Mouse (Mus musculus) liver, adult 2 months (tissue): ENCODE data around the gene Aldh6a1. TPM values are rescaled to one million over a fixed set of nuclear protein-coding genes. Genes with fewer than 3 reads are reported as not detected.
A peak's percentile ranks its signal among the peaks of the same experiment; 100 is the strongest.

Source experiments
- DNase-seq: peaks from one replicate; pipeline ENCODE4 v3.0.0-alpha.2; 2011; ENCODE audit warnings: low read depth, low spot score; ENCODE audit errors: extremely low read depth
- H3K27ac ChIP-seq: fragments of 200-500 bp; replicated peaks from 2 replicates; pipeline ENCODE4 v1.5.1; 2012; ENCODE audit warnings: low read depth, mild to moderate bottlenecking, control low read depth, inconsistent platforms, low read length; ENCODE audit not compliant: insufficient read depth
- H3K27me3 ChIP-seq: fragments of 200-500 bp; 2 replicates; pipeline ENCODE4 v1.6.1; 2012; ENCODE audit warnings: mild to moderate bottlenecking, moderate library complexity, low read length, inconsistent platforms; ENCODE audit not compliant: control insufficient read depth, insufficient read depth
- H3K36me3 ChIP-seq: fragments of 200-500 bp; 2 replicates; pipeline ENCODE4 v1.6.1; 2012; ENCODE audit warnings: low read length, inconsistent platforms; ENCODE audit not compliant: control insufficient read depth, insufficient read depth
- H3K4me1 ChIP-seq: fragments of 200-500 bp; 2 replicates; pipeline ENCODE4 v1.6.1; 2011; ENCODE audit warnings: low read length; ENCODE audit not compliant: control insufficient read depth, insufficient read depth
- H3K4me3 ChIP-seq: fragments of 200-500 bp; 2 replicates; pipeline ENCODE4 v1.5.1; 2011; ENCODE audit warnings: low read depth, mild to moderate bottlenecking, control low read depth, low read length, moderate library complexity; ENCODE audit not compliant: insufficient read depth
- H3K79me2 ChIP-seq: fragments of 200-500 bp; 2 replicates; pipeline ENCODE4 v1.6.1; 2012; ENCODE audit warnings: inconsistent platforms, mild to moderate bottlenecking, low read length, moderate library complexity; ENCODE audit not compliant: control insufficient read depth, insufficient read depth
- H3K9ac ChIP-seq: fragments of 200-500 bp; 2 replicates; pipeline ENCODE4 v1.6.1; 2012; ENCODE audit warnings: low read depth, mild to moderate bottlenecking, control low read depth, inconsistent platforms, low read length
- CTCF ChIP-seq: fragments of 200-500 bp; IDR thresholded peaks from 2 replicates; pipeline ENCODE4 v1.5.1; 2011; ENCODE audit warnings: low read depth, low read length, control low read depth
- POLR2A ChIP-seq: fragments of 200-500 bp; IDR thresholded peaks from 2 replicates; pipeline ENCODE4 v1.6.1; 2011; ENCODE audit warnings: low read length, control low read depth; ENCODE audit not compliant: insufficient read depth; ENCODE audit errors: extremely low read depth
- WGBS: fragments of 180-500 bp; shearing (Covaris S2); methylation state at CpG from one replicate; pipeline ENCODE4 v1.1.7; 2018; 5-methylcytosine and 5-hydroxymethylcytosine counted together
- polyA plus RNA-seq: library from polyadenylated mRNA; depleted of rRNA; stranded (reverse); fragments of >200 nt; gene quantifications from 2 replicates; pipeline ENCODE4 v1.2.3, GENCODE M21; 2012
- total RNA-seq: library from RNA; depleted of rRNA; stranded (reverse); fragments of >200 nt; gene quantifications from 2 replicates; pipeline ENCODE4 v1.2.3, GENCODE M21; 2014

The Aldh6a1 gene
- total and polyA plus RNA-seq, 2 experiments: 104 to 370 TPM

DNA sequence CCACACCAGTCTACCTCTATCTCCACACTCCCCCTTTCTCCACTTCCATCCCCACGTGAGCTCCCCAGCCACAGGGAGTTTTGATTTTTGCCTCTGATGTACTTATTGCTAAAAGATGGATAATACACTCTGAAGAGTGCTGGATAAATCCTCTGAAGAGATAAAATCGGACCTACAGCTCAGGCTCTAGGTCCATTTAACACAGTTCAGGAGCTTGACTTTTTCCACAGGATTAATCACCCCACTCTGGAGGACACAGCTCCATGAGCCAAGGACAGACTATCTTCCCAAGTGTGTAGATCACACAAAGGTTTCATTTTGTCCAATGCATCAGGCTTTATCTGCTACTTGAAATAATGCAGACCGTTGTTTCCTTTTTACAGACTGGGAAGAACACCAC lies 50.7 kb downstream of the Aldh6a1 start:
- DNase-seq: no peak
- H3K27ac ChIP-seq: peak overlapping the region; percentile 100

DNA sequence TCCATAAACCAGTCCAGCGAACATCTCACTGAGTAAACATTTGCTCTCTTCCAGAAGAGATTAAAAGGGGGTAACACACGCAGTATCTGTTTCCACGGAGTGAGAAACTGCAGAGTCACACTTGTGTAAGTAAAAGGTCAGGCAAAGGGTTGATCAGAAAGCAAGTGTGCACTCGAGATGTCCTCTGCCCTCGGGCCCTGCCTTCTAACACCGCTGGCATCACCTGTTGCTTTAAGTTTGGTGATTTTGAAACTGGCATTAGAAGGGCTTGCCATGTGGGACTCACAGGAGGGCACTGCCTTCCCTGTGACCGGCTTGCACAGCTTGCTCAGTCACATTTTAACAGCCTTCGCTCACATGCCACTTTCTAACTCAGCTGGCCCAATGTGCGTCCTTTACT lies 51.1 kb downstream of the Aldh6a1 start:
- TF ChIP-seq POLR2A (peak; percentile 26; the same call in 1 of the 2 replicates), CTCF (no peak)
- Histone ChIP-seq H3K36me3 (peaks cover 20% of the 10 kb centered on the region; the same call in 1 of the 2 replicates), H3K27me3 (no peaks in the 10 kb centered on the region), H3K4me1 (peaks cover 16% of the 10 kb centered on the region), H3K27ac (peak overlapping the region; percentile 100), H3K79me2 (peaks cover 3% of the 10 kb centered on the region; the same call in 1 of the 2 replicates), H3K4me3 (peak overlapping the region; percentile 77), H3K9ac (peak overlapping the region; percentile 93)
- WGBS: 18% methylated on average over 9 of the region's 9 CpGs
- peak; percentile 95 for DNase-seq

More for the DNA sequence above, 50.7 kb downstream of the Aldh6a1 start:
- H3K27me3 ChIP-seq: no peaks in the 10 kb centered on the region
- WGBS: 18% methylated on average over 3 of the region's 3 CpGs
- TF ChIP-seq CTCF: no peak
- peaks cover 16% of the 10 kb centered on the region for H3K4me1 ChIP-seq
- H3K4me3 ChIP-seq: peak overlapping the region; percentile 77
- peaks cover 19% of the 10 kb centered on the region; the same call in 1 of the 2 replicates for H3K36me3 ChIP-seq
- peaks cover 3% of the 10 kb centered on the region; the same call in 1 of the 2 replicates for H3K79me2 ChIP-seq
- peak overlapping the region; percentile 93 for H3K9ac ChIP-seq

DNA sequence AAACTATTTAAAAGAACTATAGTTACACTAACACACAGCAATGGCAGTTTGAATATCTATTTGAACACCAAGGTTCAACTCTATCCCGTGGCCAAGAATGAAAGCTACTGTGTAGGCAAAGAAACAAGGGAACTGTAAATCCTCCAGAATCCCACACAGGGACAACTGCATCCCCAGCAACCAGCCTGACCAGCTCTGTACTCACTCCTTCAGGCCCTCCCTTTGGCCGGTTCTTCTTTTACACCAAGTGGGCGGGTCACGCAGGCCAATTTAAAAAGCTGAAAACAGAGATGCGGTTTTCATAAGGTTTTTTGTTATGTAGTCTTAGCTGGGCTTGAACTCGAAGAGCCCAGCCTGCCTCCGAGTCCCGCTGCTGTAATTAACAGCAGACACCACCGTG lies 51.7 kb downstream of the Aldh6a1 start:
- Histone ChIP-seq H3K36me3 (peaks cover 24% of the 10 kb centered on the region), H3K4me3 (peak overlapping the region; percentile 50), H3K27ac (peak overlapping the region; percentile 100), H3K9ac (peak overlapping the region; percentile 61), H3K79me2 (peaks cover 3% of the 10 kb centered on the region; the same call in 1 of the 2 replicates), H3K4me1 (peaks cover 16% of the 10 kb centered on the region), H3K27me3 (no peaks in the 10 kb centered on the region)
- TF ChIP-seq POLR2A (no peak), CTCF (no peak)
- DNase-seq: peak; percentile 59
- 21% methylated on average over 9 of the region's 9 CpGs for WGBS

DNA sequence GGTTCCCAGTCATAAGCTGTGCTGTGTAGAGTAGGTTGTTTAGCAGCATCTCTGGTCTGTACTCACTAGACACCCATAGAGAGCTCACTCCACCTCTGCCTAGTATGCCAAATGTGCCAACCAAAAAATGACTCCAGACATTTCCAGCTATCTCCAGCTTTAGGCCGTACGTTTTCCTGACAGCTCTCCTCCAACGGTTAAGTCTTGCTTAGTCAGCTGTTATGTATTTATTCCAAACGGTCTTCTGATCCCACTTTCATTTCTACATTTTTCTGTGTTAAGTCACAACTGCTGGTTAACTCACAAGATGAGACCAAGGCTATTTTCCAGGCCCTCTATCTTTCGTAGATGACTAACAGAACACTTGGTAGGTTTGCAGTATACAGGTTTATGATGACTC lies 52.2 kb downstream of the Aldh6a1 start:
- H3K27ac ChIP-seq: peak overlapping the region; percentile 60
- WGBS: 29% methylated on average over 5 of the region's 5 CpGs
- H3K4me3 ChIP-seq: peak overlapping the region; percentile 50

DNA sequence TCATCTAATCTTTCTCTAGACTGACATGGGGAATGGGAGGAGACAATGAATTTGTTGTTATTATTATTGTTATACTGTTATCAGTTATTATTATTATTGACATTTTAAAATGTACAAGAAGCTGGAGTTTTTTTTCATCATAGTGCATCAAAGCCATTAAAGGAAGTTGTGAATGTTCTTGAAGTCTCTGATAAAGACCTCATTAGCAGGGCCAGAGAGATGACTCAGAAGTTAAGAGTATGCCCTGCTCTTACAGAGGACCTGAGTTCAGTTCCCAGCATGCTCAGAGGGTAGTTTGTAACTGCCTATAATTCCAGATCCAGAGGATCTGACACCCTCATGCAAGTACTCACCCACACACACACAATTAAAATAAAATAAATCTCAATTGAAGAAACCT lies 53.1 kb downstream of the Aldh6a1 start:
- Histone ChIP-seq H3K9ac (no peak overlapping the region), H3K27me3 (no peaks in the 10 kb centered on the region), H3K27ac (no peak overlapping the region), H3K36me3 (peaks cover 37% of the 10 kb centered on the region), H3K79me2 (peaks cover 3% of the 10 kb centered on the region; the same call in 1 of the 2 replicates), H3K4me3 (no peak overlapping the region), H3K4me1 (peaks cover 12% of the 10 kb centered on the region)
- no peak for TF ChIP-seq CTCF
- no peak for TF ChIP-seq POLR2A
- DNase-seq: no peak

More for the DNA sequence above, 52.2 kb downstream of the Aldh6a1 start:
- H3K9ac ChIP-seq: peak overlapping the region; percentile 71
- peak; percentile 52 for DNase-seq
- no peaks in the 10 kb centered on the region for H3K27me3 ChIP-seq
- H3K4me1 ChIP-seq: peaks cover 16% of the 10 kb centered on the region
- peaks cover 3% of the 10 kb centered on the region; the same call in 1 of the 2 replicates for H3K79me2 ChIP-seq
- H3K36me3 ChIP-seq: peaks cover 29% of the 10 kb centered on the region
- TF ChIP-seq CTCF (no peak), POLR2A (no peak)

DNA sequence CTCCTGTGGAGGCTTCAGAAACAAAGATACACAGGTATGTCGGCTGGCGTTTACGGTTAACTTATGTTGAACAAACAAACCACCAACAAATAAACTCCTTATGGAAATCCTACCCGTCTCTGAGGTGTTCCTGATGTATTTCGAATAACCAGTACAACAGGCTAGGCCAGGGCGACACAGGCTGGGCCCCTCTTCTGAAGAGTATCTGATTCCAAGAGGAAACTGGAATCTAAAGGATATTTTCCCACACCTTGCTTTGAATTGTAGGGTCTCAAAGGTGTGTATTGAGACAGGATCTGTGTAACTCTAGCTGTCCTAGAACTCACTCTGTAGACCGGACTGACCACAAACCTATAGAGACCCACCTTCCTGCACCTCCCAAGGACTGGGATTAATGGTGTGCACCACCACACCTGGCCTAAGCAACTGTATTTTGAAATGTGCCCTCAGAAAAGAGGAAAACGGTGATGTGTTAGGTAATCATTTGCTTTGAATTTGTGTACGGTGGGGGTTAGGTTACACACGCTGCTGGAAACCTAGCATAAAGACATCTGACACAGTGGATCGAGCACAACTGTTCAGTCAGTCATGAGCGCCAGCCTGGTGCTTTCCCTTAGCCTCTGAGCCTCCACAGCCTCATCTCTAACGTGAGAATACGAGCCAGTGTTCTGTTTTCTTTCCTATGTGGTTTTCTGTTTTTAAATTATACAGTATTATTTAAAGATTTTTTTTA lies 53.7 kb downstream of the Aldh6a1 start:
- Histone ChIP-seq H3K4me1 (peaks cover 10% of the 10 kb centered on the region), H3K27me3 (no peaks in the 10 kb centered on the region), H3K27ac (peak overlapping the region; percentile 32), H3K36me3 (peaks cover 40% of the 10 kb centered on the region), H3K9ac (no peak overlapping the region), H3K79me2 (peaks cover 3% of the 10 kb centered on the region; the same call in 1 of the 2 replicates), H3K4me3 (no peak overlapping the region)
- DNase-seq: peak; percentile 78
- no peak for TF ChIP-seq CTCF
- no peak for TF ChIP-seq POLR2A
- WGBS: 54% methylated on average over 14 of the region's 14 CpGs
